Comparison of ENCODE assay signal across 27 mouse cellular contexts in the genomic region with DNA sequence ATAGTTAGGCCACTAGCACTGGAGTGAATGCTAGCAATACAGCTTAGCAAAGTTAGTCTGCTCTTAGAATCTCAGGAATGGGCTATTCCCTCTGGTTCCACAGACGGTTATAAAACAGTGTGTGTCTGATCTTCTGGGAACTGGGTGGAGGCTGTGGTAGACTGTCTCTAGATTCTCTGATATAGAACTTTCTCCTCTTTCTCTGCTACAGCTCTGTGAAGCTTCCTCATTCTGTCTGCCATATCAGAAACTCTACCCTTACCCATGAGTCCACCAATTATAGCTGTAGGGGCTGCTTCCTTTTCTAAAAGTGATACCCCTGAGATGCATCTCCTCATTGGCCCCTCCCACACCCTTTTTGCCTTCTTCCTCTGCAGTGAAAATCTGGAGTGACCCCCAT.
"Had no signal": no experiment of that assay in that cellular context is flagged by ENCODE, and none has a peak within 500 bp of the region (broad histone marks: within the 10 kb centered on the region; RNA-seq: fewer than 3 reads in every experiment).

No protein-coding gene starts in this region.

- H3K27me3 ChIP-seq: embryonic facial prominence, embryonic 12.5 days; embryonic facial prominence, embryonic 13.5 days; embryonic facial prominence, embryonic 15.5 days; forebrain, embryonic 12.5 days; forebrain, embryonic 13.5 days; forebrain, embryonic 15.5 days had no signal

- H3K9me3 ChIP-seq: embryonic facial prominence, embryonic 10.5 days; embryonic facial prominence, embryonic 12.5 days; embryonic facial prominence, embryonic 13.5 days; embryonic facial prominence, embryonic 15.5 days; forebrain, embryonic 10.5 days; forebrain, embryonic 12.5 days; forebrain, embryonic 13.5 days; forebrain, embryonic 15.5 days; heart, embryonic 10.5 days had no signal

- DNase-seq: cerebellum, adult 9-11 months; cerebellum, postnatal 10 days; cerebellum, postnatal 14 days; cerebellum, postnatal 25 days; cerebellum, postnatal 36 days; embryo, embryonic 11 days; forebrain, postnatal 0 days; gastrocnemius, adult 2 months; gastrocnemius, postnatal 10 days; gastrocnemius, postnatal 14 days; gastrocnemius, postnatal 25 days; gastrocnemius, postnatal 36 days; heart, adult 18-20 months; heart, adult 2 months had no signal

- ATAC-seq: forebrain, embryonic 13.5 days; forebrain, embryonic 14.5 days; forebrain, embryonic 15.5 days; forebrain, embryonic 16.5 days; forebrain, postnatal 0 days had no signal

- H3K36me3 ChIP-seq: embryonic facial prominence, embryonic 10.5 days; embryonic facial prominence, embryonic 12.5 days; embryonic facial prominence, embryonic 13.5 days; embryonic facial prominence, embryonic 15.5 days; forebrain, embryonic 10.5 days; forebrain, embryonic 12.5 days; forebrain, embryonic 15.5 days; heart, embryonic 10.5 days had no signal

- H3K27ac ChIP-seq: embryonic facial prominence, embryonic 10.5 days; embryonic facial prominence, embryonic 12.5 days; embryonic facial prominence, embryonic 13.5 days; embryonic facial prominence, embryonic 15.5 days; forebrain, embryonic 10.5 days; forebrain, embryonic 12.5 days; forebrain, embryonic 13.5 days; forebrain, embryonic 15.5 days; gastrocnemius, adult 2 months; heart, adult 2 months; heart, embryonic 10.5 days had no signal

- H3K9ac ChIP-seq: embryonic facial prominence, embryonic 12.5 days; embryonic facial prominence, embryonic 13.5 days; embryonic facial prominence, embryonic 15.5 days; forebrain, embryonic 12.5 days; forebrain, embryonic 13.5 days; forebrain, embryonic 15.5 days; forebrain, postnatal 0 days had no signal

- H3K4me2 ChIP-seq: embryonic facial prominence, embryonic 12.5 days; embryonic facial prominence, embryonic 13.5 days; embryonic facial prominence, embryonic 15.5 days; forebrain, embryonic 12.5 days; forebrain, embryonic 13.5 days; forebrain, embryonic 15.5 days; heart, embryonic 11.5 days had no signal

- H3K4me1 ChIP-seq: forebrain, embryonic 15.5 days; heart, embryonic 10.5 days had no signal

- H3K4me3 ChIP-seq: embryonic facial prominence, embryonic 10.5 days; embryonic facial prominence, embryonic 12.5 days; embryonic facial prominence, embryonic 13.5 days; embryonic facial prominence, embryonic 15.5 days; erythroblast, embryonic 14.5 days; forebrain, embryonic 10.5 days; forebrain, embryonic 12.5 days; forebrain, embryonic 13.5 days; forebrain, embryonic 15.5 days; gastrocnemius, adult 2 months; heart, adult 2 months; heart, embryonic 10.5 days had no signal
